Mouse (Mus musculus): Measurements from ENCODE around the gene Rab3gap2. TPM values are rescaled to one million over a fixed set of nuclear protein-coding genes. Genes with fewer than 3 reads are reported as not detected.

Gene Rab3gap2
- polyA plus RNA-seq, 1 experiment, result 32.8 TPM

GRCm38 (mm10) chr1:185216360-185216759, 12.4 kb downstream of the Rab3gap2 start:
- Histone ChIP-seq H3K36me3 (ENCODE audit: control insufficient read depth, insufficient read depth, low read length, poor library complexity, severe bottlenecking) (no peaks in the 10 kb centered on the region), H3K27ac (ENCODE audit: insufficient read depth, low read length) (no peak overlapping the region), H3K9ac (ENCODE audit: low read depth, poor library complexity, severe bottlenecking) (no peak overlapping the region), H3K4me1 (ENCODE audit: control insufficient read depth, insufficient read depth, low read length) (peaks cover 2% of the 10 kb centered on the region), H3K27me3 (ENCODE audit: control insufficient read depth, insufficient read depth, low read length, poor library complexity, severe bottlenecking) (no peaks in the 10 kb centered on the region), H3K4me3 (ENCODE audit: low read depth, low read length) (no peak overlapping the region), H3K9me3 (replicated peaks; ENCODE audit: control insufficient read depth, insufficient read depth, low read length, poor library complexity, severe bottlenecking) (peaks cover 3% of the 10 kb centered on the region; the same call in 1 of the 2 replicates)
- TF ChIP-seq CTCF (IDR thresholded peaks at IDR 0.05; ENCODE audit: low read depth, low read length), result no peak
- TF ChIP-seq POLR2A (IDR thresholded peaks at IDR 0.05; ENCODE audit: insufficient read depth, low read length), result no peak
- TF ChIP-seq EP300 (IDR thresholded peaks at IDR 0.05; ENCODE audit: insufficient read depth, low read depth, low read length), result no peak

- TF ChIP-seq POLR2A (IDR thresholded peaks at IDR 0.05; ENCODE audit: insufficient read depth, low read length) (no peak), CTCF (IDR thresholded peaks at IDR 0.05; ENCODE audit: low read depth, low read length) (no peak), EP300 (IDR thresholded peaks at IDR 0.05; ENCODE audit: insufficient read depth, low read depth, low read length) (no peak)
- H3K4me3 ChIP-seq (ENCODE audit: low read depth, low read length), result no peak overlapping the region
- H3K9me3 ChIP-seq (replicated peaks; ENCODE audit: control insufficient read depth, insufficient read depth, low read length, poor library complexity, severe bottlenecking), result peaks cover 3% of the 10 kb centered on the region; the same call in 1 of the 2 replicates
- H3K9ac ChIP-seq (ENCODE audit: low read depth, poor library complexity, severe bottlenecking), result no peak overlapping the region
- peaks cover 2% of the 10 kb centered on the region for H3K4me1 ChIP-seq (ENCODE audit: control insufficient read depth, insufficient read depth, low read length)
- no peak overlapping the region for H3K27ac ChIP-seq (ENCODE audit: insufficient read depth, low read length)
- no peaks in the 10 kb centered on the region for H3K27me3 ChIP-seq (ENCODE audit: control insufficient read depth, insufficient read depth, low read length, poor library complexity, severe bottlenecking)
- H3K36me3 ChIP-seq (ENCODE audit: control insufficient read depth, insufficient read depth, low read length, poor library complexity, severe bottlenecking), result peaks cover under 1% of the 10 kb centered on the region; the same call in 1 of the 2 replicates
Measured at GRCm38 (mm10) chr1:185216762-185217161, 12.8 kb downstream of the Rab3gap2 start.

GRCm38 (mm10) chr1:185217966-185218365, 14.0 kb downstream of the Rab3gap2 start:
- H3K36me3 ChIP-seq (ENCODE audit: control insufficient read depth, insufficient read depth, low read length, poor library complexity, severe bottlenecking), result peaks cover 2% of the 10 kb centered on the region; the same call in 1 of the 2 replicates
- peaks cover 3% of the 10 kb centered on the region; the same call in 1 of the 2 replicates for H3K9me3 ChIP-seq (replicated peaks; ENCODE audit: control insufficient read depth, insufficient read depth, low read length, poor library complexity, severe bottlenecking)
- H3K4me1 ChIP-seq (ENCODE audit: control insufficient read depth, insufficient read depth, low read length), result no peaks in the 10 kb centered on the region
- no peak for TF ChIP-seq POLR2A (IDR thresholded peaks at IDR 0.05; ENCODE audit: insufficient read depth, low read length)
- no peak for TF ChIP-seq CTCF (IDR thresholded peaks at IDR 0.05; ENCODE audit: low read depth, low read length)
- TF ChIP-seq EP300 (IDR thresholded peaks at IDR 0.05; ENCODE audit: insufficient read depth, low read depth, low read length), result no peak
- no peak overlapping the region for H3K27ac ChIP-seq (ENCODE audit: insufficient read depth, low read length)
- H3K4me3 ChIP-seq (ENCODE audit: low read depth, low read length), result no peak overlapping the region
- no peak overlapping the region for H3K9ac ChIP-seq (ENCODE audit: low read depth, poor library complexity, severe bottlenecking)
- H3K27me3 ChIP-seq (ENCODE audit: control insufficient read depth, insufficient read depth, low read length, poor library complexity, severe bottlenecking), result no peaks in the 10 kb centered on the region

GRCm38 (mm10) chr1:185226889-185227288, 23.0 kb downstream of the Rab3gap2 start:
- TF ChIP-seq EP300 (IDR thresholded peaks at IDR 0.05; ENCODE audit: insufficient read depth, low read depth, low read length), result no peak
- TF ChIP-seq CTCF (IDR thresholded peaks at IDR 0.05; ENCODE audit: low read depth, low read length), result no peak
- no peak for TF ChIP-seq POLR2A (IDR thresholded peaks at IDR 0.05; ENCODE audit: insufficient read depth, low read length)
- H3K27me3 ChIP-seq (ENCODE audit: control insufficient read depth, insufficient read depth, low read length, poor library complexity, severe bottlenecking), result no peaks in the 10 kb centered on the region
- H3K9me3 ChIP-seq (replicated peaks; ENCODE audit: control insufficient read depth, insufficient read depth, low read length, poor library complexity, severe bottlenecking), result no peaks in the 10 kb centered on the region

GRCm38 (mm10) chr1:185227766-185228165, 23.8 kb downstream of the Rab3gap2 start:
- no peak overlapping the region for H3K27ac ChIP-seq (ENCODE audit: insufficient read depth, low read length)
- 0 out of 2 replicates have a peak, but pooled peaks cover 2% of the 10 kb centered on the region for H3K36me3 ChIP-seq (ENCODE audit: control insufficient read depth, insufficient read depth, low read length, poor library complexity, severe bottlenecking)
- no peak for TF ChIP-seq POLR2A (IDR thresholded peaks at IDR 0.05; ENCODE audit: insufficient read depth, low read length)
- TF ChIP-seq EP300 (IDR thresholded peaks at IDR 0.05; ENCODE audit: insufficient read depth, low read depth, low read length), result no peak
- no peak for TF ChIP-seq CTCF (IDR thresholded peaks at IDR 0.05; ENCODE audit: low read depth, low read length)
- no peak overlapping the region for H3K4me3 ChIP-seq (ENCODE audit: low read depth, low read length)
- no peaks in the 10 kb centered on the region for H3K9me3 ChIP-seq (replicated peaks; ENCODE audit: control insufficient read depth, insufficient read depth, low read length, poor library complexity, severe bottlenecking)
- no peak overlapping the region for H3K9ac ChIP-seq (ENCODE audit: low read depth, poor library complexity, severe bottlenecking)
- no peaks in the 10 kb centered on the region for H3K27me3 ChIP-seq (ENCODE audit: control insufficient read depth, insufficient read depth, low read length, poor library complexity, severe bottlenecking)
- no peaks in the 10 kb centered on the region for H3K4me1 ChIP-seq (ENCODE audit: control insufficient read depth, insufficient read depth, low read length)

More at GRCm38 (mm10) chr1:185226889-185227288, 23.0 kb downstream of the Rab3gap2 start:
- H3K9ac ChIP-seq (ENCODE audit: low read depth, poor library complexity, severe bottlenecking), result no peak overlapping the region
- peaks cover 2% of the 10 kb centered on the region; the same call in 1 of the 2 replicates for H3K36me3 ChIP-seq (ENCODE audit: control insufficient read depth, insufficient read depth, low read length, poor library complexity, severe bottlenecking)
- no peak overlapping the region for H3K4me3 ChIP-seq (ENCODE audit: low read depth, low read length)
- H3K4me1 ChIP-seq (ENCODE audit: control insufficient read depth, insufficient read depth, low read length), result no peaks in the 10 kb centered on the region
- H3K27ac ChIP-seq (ENCODE audit: insufficient read depth, low read length), result no peak overlapping the region

GRCm38 (mm10) chr1:185229406-185230201, 25.7 kb downstream of the Rab3gap2 start:
- TF ChIP-seq EP300 (IDR thresholded peaks at IDR 0.05; ENCODE audit: insufficient read depth, low read depth, low read length) (no peak), POLR2A (IDR thresholded peaks at IDR 0.05; ENCODE audit: insufficient read depth, low read length) (no peak), CTCF (IDR thresholded peaks at IDR 0.05; ENCODE audit: low read depth, low read length) (no peak)
- H3K27ac ChIP-seq (ENCODE audit: insufficient read depth, low read length), result no peak overlapping the region
- 0 out of 2 replicates have a peak, but pooled peaks cover 2% of the 10 kb centered on the region for H3K36me3 ChIP-seq (ENCODE audit: control insufficient read depth, insufficient read depth, low read length, poor library complexity, severe bottlenecking)
- H3K9me3 ChIP-seq (replicated peaks; ENCODE audit: control insufficient read depth, insufficient read depth, low read length, poor library complexity, severe bottlenecking), result no peaks in the 10 kb centered on the region
- no peaks in the 10 kb centered on the region for H3K27me3 ChIP-seq (ENCODE audit: control insufficient read depth, insufficient read depth, low read length, poor library complexity, severe bottlenecking)
- H3K4me3 ChIP-seq (ENCODE audit: low read depth, low read length), result no peak overlapping the region
- H3K4me1 ChIP-seq (ENCODE audit: control insufficient read depth, insufficient read depth, low read length), result no peaks in the 10 kb centered on the region
- H3K9ac ChIP-seq (ENCODE audit: low read depth, poor library complexity, severe bottlenecking), result no peak overlapping the region
